Mouse (Mus musculus): ENCODE measurements around the gene Cep85l.

DNA sequence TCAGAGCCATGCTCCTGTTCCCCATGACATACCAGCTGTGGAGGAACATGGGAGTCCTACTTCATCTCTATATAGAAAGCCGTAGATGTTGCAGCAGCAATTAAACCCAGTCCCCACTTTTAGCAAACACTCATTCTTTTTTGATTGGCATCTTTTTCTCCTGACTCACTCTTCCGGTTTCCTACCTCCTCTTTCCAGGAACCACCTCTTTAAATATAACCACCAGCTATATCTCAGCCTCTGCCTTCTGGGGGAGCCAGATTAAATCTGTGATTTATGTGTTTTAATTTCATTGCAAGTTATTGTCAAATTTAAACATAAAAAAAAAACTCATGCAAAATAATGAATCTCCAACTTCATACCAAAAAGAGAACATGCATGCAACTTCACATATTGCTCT, 37.3 kb upstream of the Cep85l start:
- TF ChIP-seq POLR2A (IDR thresholded peaks at IDR 0.05; ENCODE audit: extremely low read depth, insufficient read depth, low read length) = no peak
- no peak for TF ChIP-seq CTCF (IDR thresholded peaks at IDR 0.05; ENCODE audit: extremely low read depth, insufficient read depth, low read length)

Data from cortical plate, adult 2 months (tissue).